Mouse (Mus musculus) thymus, postnatal 0 days (tissue): Measurements from ENCODE around the gene Mst1r. TPM values are rescaled to one million over a fixed set of nuclear protein-coding genes. Genes with fewer than 3 reads are reported as not detected.

ENCODE experiments used
- DNase-seq: peaks from one replicate; pipeline ENCODE4 v3.0.0-alpha.2; 2015; ENCODE audit warnings: low spot score
- polyA plus RNA-seq: library from polyadenylated mRNA; unstranded; fragments of >200 nt; fragmentation: Nextera tagmentation; extraction: Ambion mirVana; gene quantifications from 2 replicates; pipeline ENCODE4 v1.2.1, GENCODE M21; 2015

The Mst1r gene
- polyA plus RNA-seq, 1 experiment from 2014 or later, result 2.4 TPM

DNA sequence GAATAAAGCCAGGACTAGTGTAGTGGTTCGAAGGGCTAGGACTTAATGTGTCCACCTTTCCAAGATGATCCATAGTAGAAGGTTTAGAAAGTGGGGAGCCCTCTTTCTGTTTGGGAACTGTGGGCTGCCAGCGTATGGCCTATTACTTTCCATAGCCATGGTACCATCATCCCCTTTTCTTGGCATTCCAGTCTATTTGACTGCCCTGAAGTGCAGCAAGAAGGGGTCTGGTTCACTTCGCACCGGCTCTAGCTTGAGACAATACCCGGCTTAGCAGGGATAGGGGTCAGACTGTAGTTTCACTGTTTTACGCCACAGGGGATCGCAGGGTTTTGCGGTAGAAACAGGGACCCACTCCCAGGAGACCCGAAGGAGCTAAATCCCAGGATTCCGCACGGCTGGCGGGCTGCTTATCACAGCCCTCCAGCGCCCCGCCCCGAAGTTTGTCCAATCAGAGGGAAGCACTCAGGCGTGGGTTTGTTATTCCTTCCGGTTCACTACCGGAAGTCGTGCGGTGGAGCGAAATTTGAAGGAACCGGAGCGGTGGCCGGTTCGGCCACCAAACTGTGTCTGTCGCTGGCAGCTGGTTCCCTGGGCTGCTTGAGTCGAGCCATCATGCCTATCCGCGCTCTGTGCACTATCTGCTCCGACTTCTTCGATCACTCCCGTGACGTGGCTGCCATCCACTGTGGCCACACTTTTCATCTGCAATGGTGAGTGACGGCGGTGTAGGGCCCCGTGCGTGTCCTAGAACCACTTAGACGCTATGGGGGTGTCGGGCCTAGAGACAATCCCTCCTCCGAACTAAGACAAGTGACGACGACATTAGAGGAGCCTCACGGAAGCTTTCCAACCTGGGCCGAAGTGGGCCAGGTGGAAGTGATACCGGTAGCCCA is 44.0 kb downstream of the Mst1r start:
- DNase-seq, result peak; percentile 88

DNA sequence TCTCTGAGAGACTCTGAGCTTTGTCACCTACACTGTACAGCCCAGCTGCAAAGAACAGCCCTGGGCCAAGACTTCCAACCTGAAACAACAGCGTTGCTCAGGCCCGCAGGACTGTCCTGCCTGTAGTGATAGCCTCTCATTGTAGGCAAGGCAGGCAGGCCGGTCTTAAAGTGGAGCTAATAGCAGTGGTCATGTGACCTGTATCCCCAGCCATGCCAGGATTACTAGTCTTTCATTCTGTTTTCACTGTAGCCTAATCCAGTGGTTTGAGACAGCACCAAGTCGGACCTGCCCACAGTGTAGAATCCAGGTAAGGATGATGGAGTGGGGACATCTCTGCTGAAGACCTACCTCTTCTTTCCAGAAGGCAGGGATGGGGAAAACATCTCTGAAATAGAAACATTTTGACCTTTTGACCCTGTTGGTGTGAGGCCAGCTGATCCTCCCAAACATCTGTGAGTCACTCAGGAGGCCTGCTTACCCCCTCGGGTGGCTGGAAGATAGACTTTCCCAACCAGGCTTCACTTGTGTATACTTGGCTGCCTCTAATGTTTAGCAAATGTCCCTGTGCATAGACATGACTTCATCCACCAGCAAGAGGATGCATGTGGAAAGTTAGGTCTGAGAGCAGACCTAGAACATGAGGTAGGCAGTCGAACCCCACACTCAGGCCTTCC is 49.1 kb downstream of the Mst1r start:
- no peak for DNase-seq

DNA sequence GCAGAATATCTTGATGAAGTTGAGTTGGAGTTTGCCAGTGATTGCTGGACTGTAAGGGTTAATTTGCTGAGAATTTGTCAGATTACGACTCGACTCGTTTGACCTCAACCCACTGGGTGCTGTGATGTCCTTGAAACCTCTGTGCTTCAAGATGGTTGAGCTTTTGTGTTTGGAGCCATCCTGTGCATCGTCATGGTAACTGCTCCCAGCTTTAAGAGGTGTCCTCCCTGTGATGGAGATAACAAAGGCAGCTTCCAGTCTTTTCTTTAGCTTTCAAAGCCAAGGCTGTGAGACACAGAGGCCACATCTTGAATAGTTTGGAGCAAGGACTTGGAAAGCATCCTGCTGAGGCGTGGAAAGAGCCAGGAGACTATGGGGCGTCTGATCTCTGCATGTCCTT is 50.5 kb downstream of the Mst1r start:
- DNase-seq, result no peak

DNA sequence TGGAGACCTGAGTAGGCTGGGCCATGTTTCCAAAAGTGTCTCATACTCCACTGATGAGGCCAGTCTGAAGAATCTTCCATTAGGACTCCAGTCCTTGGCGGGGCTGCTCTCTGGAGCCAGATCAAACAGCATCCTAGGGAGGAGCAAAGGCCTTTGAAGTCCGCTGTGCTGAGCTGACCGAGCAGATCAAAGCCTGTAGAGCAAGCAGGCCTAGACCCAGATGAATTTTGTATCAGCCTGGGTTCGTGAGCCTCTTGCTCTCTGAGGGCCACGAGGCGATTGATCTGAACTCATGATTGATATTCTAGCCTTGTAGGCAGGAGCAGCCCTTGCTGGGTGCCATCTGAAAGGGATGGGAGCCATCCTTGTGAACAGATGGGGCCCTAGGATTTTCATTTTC is 53.2 kb downstream of the Mst1r start:
- no peak for DNase-seq

DNA sequence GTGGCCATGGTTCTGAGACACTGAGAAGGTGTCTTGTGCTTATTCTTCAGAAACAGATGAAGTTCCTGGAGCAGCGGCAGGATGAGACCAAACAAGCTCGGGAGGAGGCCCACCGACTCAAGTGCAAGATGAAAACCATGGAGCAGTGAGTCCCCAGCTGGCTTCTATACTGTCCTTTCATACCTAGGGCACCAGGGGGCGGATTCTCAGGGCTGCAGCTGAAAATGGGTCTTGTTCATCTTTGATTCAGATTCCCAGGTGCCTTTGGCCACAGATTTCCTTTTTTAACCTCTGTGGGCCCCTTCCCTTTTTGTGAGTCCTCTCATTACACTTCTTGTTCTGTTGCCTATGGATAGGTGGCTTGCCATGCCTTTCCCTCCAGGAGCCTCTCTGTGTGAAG is 54.3 kb downstream of the Mst1r start:
- peak; percentile 46 for DNase-seq

DNA sequence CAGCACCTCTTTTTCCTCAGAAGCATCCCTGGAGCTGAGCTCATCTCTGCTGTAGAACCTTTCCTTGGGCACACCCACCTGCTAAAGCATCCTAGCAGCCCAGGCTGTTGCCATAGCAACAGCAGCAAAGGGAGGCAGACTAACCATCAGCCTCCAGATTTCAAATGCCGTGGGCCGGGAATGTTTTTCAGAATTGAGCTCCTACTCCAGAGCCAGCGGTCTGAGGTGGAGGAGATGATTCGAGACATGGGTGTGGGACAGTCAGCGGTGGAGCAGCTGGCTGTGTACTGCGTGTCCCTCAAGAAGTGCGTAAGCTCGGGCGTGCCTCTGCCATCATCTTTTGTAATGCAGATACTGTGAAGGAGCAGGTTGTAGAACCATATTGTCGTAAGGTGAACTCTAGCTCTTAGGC is 54.7 kb downstream of the Mst1r start:
- DNase-seq, result no peak

DNA sequence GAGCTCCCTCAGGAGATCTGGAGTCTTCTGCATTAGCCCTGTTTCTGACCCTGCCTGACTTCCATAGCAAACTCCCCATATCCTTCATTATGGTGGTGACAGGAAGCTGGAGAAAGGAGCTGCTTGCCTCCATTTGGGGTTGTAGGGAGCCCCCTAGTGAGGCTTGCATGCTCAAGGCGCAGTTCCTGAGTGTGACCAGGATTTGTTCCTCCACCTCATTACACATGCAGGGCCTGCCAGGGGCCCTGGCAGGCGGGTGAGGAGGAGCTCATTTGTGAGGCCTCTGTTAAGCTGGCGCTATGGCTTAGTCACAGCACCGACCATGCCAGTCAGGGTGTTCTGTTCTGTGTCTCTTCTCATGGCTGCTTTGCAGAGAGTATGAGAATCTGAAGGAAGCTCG is 55.2 kb downstream of the Mst1r start:
- DNase-seq, result no peak

DNA sequence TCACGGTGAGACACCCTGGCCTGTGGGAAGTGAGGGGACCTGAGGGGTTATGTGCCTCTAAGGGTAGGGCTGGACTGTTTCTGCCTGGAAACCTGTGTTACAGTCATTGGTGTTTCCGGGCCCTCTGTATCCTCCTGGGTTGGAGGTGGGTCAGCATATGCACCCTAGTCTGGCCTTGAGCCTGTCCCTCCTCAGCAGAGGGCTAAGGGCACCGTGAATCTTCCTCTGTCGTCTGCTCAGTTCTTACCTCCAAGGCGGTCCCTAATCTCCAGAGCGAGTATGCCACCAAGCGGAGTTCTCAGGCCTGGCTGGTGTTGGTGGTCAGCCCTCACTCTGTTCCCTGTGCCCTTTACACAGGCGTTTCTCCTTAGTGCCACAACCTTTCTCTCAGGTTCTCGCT is 56.2 kb downstream of the Mst1r start:
- DNase-seq, result no peak

DNA sequence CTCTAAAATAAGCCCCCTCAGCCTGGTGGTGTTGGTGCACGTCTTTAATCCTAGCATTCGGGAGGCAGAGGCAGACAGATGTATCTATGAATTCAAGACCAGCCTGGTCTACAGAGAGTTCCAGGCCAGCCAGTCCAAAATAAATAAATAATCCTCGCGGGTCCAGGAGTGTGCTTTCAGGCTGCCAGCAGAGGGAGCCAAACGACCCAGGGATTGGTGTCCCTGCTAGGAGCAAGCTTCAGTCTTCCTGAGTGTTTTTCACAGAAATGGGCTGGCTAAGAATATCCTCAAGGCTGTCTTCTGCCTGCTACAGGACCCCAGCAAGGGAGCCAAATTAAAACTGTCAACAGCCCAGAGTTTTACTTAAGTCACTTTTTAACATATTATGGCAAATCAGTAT is 57.0 kb downstream of the Mst1r start:
- DNase-seq, result peak; percentile 81

DNA sequence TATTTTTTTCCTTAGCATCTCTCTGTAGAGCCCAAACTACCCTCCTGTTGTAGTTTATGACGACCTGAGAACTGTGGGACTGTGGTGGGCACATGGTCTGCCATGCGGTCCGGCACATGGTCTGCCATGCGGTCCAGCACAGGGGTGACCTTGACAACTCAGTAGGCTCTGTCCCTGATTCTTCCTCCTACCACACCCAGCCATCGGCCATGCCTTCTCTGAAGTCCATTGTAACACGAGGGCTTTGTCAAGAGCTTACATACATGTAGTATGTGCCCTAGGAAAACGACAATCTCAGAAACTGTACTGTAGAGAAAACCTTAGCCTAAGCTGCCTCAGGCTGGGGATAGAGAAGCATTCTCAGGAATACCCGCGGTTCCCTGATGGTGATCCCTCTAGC is 58.0 kb downstream of the Mst1r start:
- DNase-seq, result no peak

DNA sequence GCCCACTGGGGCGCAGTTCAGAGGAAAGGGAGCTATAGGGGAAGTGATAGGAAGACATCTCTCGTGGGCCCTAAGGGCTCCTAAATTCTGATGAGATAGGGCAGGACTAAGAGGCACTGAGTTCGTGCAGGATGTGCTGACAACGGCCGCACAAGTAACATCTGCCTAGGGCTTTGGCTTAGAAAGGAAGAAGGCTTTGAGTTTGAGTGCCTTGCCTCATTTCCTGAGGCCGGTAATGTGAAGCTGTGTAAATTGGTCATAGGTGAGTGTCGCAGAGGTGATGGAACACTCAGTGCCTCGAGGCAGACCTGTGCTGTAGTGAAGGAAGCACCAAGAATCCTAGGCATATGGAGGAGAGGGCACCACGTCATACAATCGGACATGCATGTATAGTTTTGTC is 60.0 kb downstream of the Mst1r start:
- no peak for DNase-seq

DNA sequence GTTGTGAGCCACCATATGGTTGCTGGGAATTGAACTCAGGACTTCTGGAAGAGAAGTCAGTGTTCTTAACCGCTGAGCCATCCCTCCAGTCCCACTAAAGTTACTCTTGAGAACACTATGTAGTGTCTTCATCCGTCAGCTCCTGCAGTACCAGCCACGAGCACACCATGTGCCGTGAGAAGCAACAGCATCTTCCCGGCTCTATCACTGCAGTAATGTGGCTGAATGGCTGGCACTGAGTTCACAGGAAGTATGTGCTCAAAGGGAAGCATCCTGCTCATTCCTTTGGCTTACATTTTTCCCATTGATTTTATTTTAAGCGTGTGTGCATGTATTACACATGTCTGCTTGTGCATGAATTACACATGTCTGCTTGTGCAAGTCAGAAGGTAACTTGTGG is 60.8 kb downstream of the Mst1r start:
- DNase-seq, result no peak

DNA sequence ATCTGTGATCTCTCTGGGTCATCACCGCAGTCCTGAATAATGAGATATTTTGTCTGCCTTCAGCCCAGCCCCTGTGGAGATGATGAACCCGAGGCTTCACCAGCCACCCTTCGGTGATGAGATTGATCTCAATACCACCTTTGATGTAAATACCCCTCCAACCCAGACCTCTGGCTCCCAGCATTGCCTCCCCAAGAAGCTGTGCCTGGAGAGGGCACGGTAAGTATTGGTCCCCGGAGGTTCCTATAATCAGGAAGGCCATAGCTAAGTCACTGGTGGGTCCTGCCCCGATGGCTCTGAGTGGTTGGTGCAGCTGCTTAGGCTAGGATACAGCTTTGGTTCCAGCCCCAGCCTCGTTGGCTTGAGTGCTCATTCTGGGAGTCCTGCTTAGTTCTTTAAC is 61.9 kb downstream of the Mst1r start:
- DNase-seq, result no peak

Other genes with a start within 250 kb of the Mst1r start
- 0.60 and 1.1 TPM in 2 replicates for gene Slc38a3, start 237.3 kb upstream of the Mst1r start, polyA plus RNA-seq
- 0.62 and 0.85 TPM in 2 replicates for gene Gnat1, start 227.2 kb upstream of the Mst1r start, polyA plus RNA-seq
- 2.2 and 3.2 TPM in 2 replicates for gene Sema3f, start 196.4 kb upstream of the Mst1r start, polyA plus RNA-seq
- 162 and 183 TPM in 2 replicates for gene Rbm5, start 135.9 kb upstream of the Mst1r start, polyA plus RNA-seq
- 61.2 and 66.2 TPM in 2 replicates for gene Rbm6, start 33.6 kb upstream of the Mst1r start, polyA plus RNA-seq
- 17.2 and 17.9 TPM in 2 replicates for gene Mon1a, start 18.7 kb upstream of the Mst1r start, polyA plus RNA-seq
- not detected in 2 replicates for gene Actl11, start 21.6 kb downstream of the Mst1r start, polyA plus RNA-seq
- 12.1 and 12.9 TPM in 2 replicates for gene Camkv, start 28.8 kb downstream of the Mst1r start, polyA plus RNA-seq
- 23.1 and 27.2 TPM in 2 replicates for gene Traip, start 43.3 kb downstream of the Mst1r start, polyA plus RNA-seq
- gene Uba7, start 68.6 kb downstream of the Mst1r start, polyA plus RNA-seq, result 54.9 and 63.2 TPM in 2 replicates
- gene Gm20661, start 76.2 kb downstream of the Mst1r start, polyA plus RNA-seq, result 0.26 and 0.27 TPM in 2 replicates
- 31.6 and 33.8 TPM in 2 replicates for gene Inka1, start 79.0 kb downstream of the Mst1r start, polyA plus RNA-seq
- gene Cdhr4, start 85.6 kb downstream of the Mst1r start, polyA plus RNA-seq, result 0.90 and 0.95 TPM in 2 replicates
- gene Gm20662, start 89.5 kb downstream of the Mst1r start, polyA plus RNA-seq, result 0.28 TPM in 1 of 2 replicates, not detected in the other
- gene Ip6k1, start 95.6 kb downstream of the Mst1r start, polyA plus RNA-seq, result 48.4 and 55.1 TPM in 2 replicates
- gene Gmppb, start 142.4 kb downstream of the Mst1r start, polyA plus RNA-seq, result 29.9 TPM in 2 replicates
- gene Amigo3, start 146.3 kb downstream of the Mst1r start, polyA plus RNA-seq, result 1.7 and 2.0 TPM in 2 replicates
- 1.5 and 3.1 TPM in 2 replicates for gene Mst1, start 173.6 kb downstream of the Mst1r start, polyA plus RNA-seq
- 27.9 and 37.9 TPM in 2 replicates for gene Rnf123, start 176.5 kb downstream of the Mst1r start, polyA plus RNA-seq
- gene Apeh, start 187.7 kb downstream of the Mst1r start, polyA plus RNA-seq, result 48.0 and 51.4 TPM in 2 replicates